Mouse (Mus musculus): ENCODE measurements around the gene Prom2. TPM values are rescaled to one million over a fixed set of nuclear protein-coding genes. Genes with fewer than 3 reads are reported as not detected.

Gene Prom2
- polyA plus RNA-seq, 1 experiment from 2014 or later: 0.53 TPM

GRCm38 (mm10) chr2:127584436-127584858, 43.2 kb upstream of the Prom2 start:
- ATAC-seq: peak; percentile 91

GRCm38 (mm10) chr2:127573322-127573721, 32.1 kb upstream of the Prom2 start:
- DNase-seq (ENCODE audit: low spot score) (no peak), ATAC-seq (no peak)
- Histone ChIP-seq H3K27me3 (replicated peaks; ENCODE audit: insufficient read depth, low read length) (no peaks in the 10 kb centered on the region), H3K4me2 (replicated peaks; ENCODE audit: low read depth, low read length) (no peak overlapping the region), H3K27ac (ENCODE audit: low read length) (no peak overlapping the region), H3K4me3 (ENCODE audit: low read depth, low read length) (no peak overlapping the region), H3K36me3 (ENCODE audit: insufficient read depth, low read length) (no peaks in the 10 kb centered on the region; the same call in 1 of the 2 replicates), H3K4me1 (ENCODE audit: insufficient read depth, low read depth, low read length) (no peaks in the 10 kb centered on the region), H3K9ac (replicated peaks; ENCODE audit: low read depth) (no peak overlapping the region), H3K9me3 (ENCODE audit: low read length) (no peaks in the 10 kb centered on the region)
- WGBS: 49% methylated on average over 1 of the region's 1 CpGs
- no peak for TF ChIP-seq CTCF (IDR thresholded peaks at IDR 0.05)
- TF ChIP-seq EP300 (IDR thresholded peaks at IDR 0.05): no peak

More at GRCm38 (mm10) chr2:127584436-127584858, 43.2 kb upstream of the Prom2 start:
- Histone ChIP-seq H3K4me1 (ENCODE audit: insufficient read depth, low read depth, low read length) (peaks cover 10% of the 10 kb centered on the region; the same call in 1 of the 2 replicates), H3K27ac (ENCODE audit: low read length) (no peak overlapping the region), H3K4me2 (replicated peaks; ENCODE audit: low read depth, low read length) (peak overlapping the region; percentile 76), H3K36me3 (ENCODE audit: insufficient read depth, low read length) (no peaks in the 10 kb centered on the region), H3K9ac (replicated peaks; ENCODE audit: low read depth) (peak overlapping the region; percentile 30), H3K9me3 (ENCODE audit: low read length) (no peaks in the 10 kb centered on the region), H3K4me3 (ENCODE audit: low read depth, low read length) (peak overlapping the region; percentile 53), H3K27me3 (replicated peaks; ENCODE audit: insufficient read depth, low read length) (no peaks in the 10 kb centered on the region)
- WGBS: under 1% methylated on average over 24 of the region's 24 CpGs
- DNase-seq (ENCODE audit: low spot score): peak; percentile 97
- TF ChIP-seq EP300 (IDR thresholded peaks at IDR 0.05): no peak
- TF ChIP-seq CTCF (IDR thresholded peaks at IDR 0.05): peak; percentile 37

- Histone ChIP-seq H3K4me1 (ENCODE audit: insufficient read depth, low read depth, low read length) (no peaks in the 10 kb centered on the region), H3K9me3 (ENCODE audit: low read length) (no peaks in the 10 kb centered on the region), H3K9ac (replicated peaks; ENCODE audit: low read depth) (no peak overlapping the region), H3K4me3 (ENCODE audit: low read depth, low read length) (no peak overlapping the region), H3K27me3 (replicated peaks; ENCODE audit: insufficient read depth, low read length) (no peaks in the 10 kb centered on the region), H3K36me3 (ENCODE audit: insufficient read depth, low read length) (no peaks in the 10 kb centered on the region), H3K4me2 (replicated peaks; ENCODE audit: low read depth, low read length) (no peak overlapping the region), H3K27ac (ENCODE audit: low read length) (no peak overlapping the region)
- DNase-seq (ENCODE audit: low spot score) (peak; percentile 85), ATAC-seq (peak; percentile 96)
- TF ChIP-seq CTCF (IDR thresholded peaks at IDR 0.05): peak; percentile 93
- no peak for TF ChIP-seq EP300 (IDR thresholded peaks at IDR 0.05)
- 17% methylated on average over 18 of the region's 18 CpGs for WGBS
These were observed 18.1 kb upstream of the Prom2 start for GRCm38 (mm10) chr2:127559070-127559966.

- H3K9ac ChIP-seq (replicated peaks; ENCODE audit: low read depth): no peak overlapping the region
- H3K4me2 ChIP-seq (replicated peaks; ENCODE audit: low read depth, low read length): no peak overlapping the region
- no peaks in the 10 kb centered on the region for H3K9me3 ChIP-seq (ENCODE audit: low read length)
- no peaks in the 10 kb centered on the region for H3K36me3 ChIP-seq (ENCODE audit: insufficient read depth, low read length)
- no peak overlapping the region for H3K4me3 ChIP-seq (ENCODE audit: low read depth, low read length)
- peak; percentile 48 for DNase-seq (ENCODE audit: low spot score)
- TF ChIP-seq CTCF (IDR thresholded peaks at IDR 0.05) (peak; percentile 63), EP300 (IDR thresholded peaks at IDR 0.05) (no peak)
- H3K27me3 ChIP-seq (replicated peaks; ENCODE audit: insufficient read depth, low read length): no peaks in the 10 kb centered on the region
- 57% methylated on average over 5 of the region's 5 CpGs for WGBS
- H3K4me1 ChIP-seq (ENCODE audit: insufficient read depth, low read depth, low read length): no peaks in the 10 kb centered on the region
- ATAC-seq: no peak
- H3K27ac ChIP-seq (ENCODE audit: low read length): no peak overlapping the region
These were observed 9.8 kb upstream of the Prom2 start for GRCm38 (mm10) chr2:127551078-127551477.

- WGBS: 74% methylated on average over 1 of the region's 1 CpGs
- Histone ChIP-seq H3K4me2 (replicated peaks; ENCODE audit: low read depth, low read length) (no peak overlapping the region), H3K27me3 (replicated peaks; ENCODE audit: insufficient read depth, low read length) (no peaks in the 10 kb centered on the region), H3K9me3 (ENCODE audit: low read length) (no peaks in the 10 kb centered on the region), H3K9ac (replicated peaks; ENCODE audit: low read depth) (no peak overlapping the region), H3K4me3 (ENCODE audit: low read depth, low read length) (no peak overlapping the region), H3K4me1 (ENCODE audit: insufficient read depth, low read depth, low read length) (no peaks in the 10 kb centered on the region), H3K36me3 (ENCODE audit: insufficient read depth, low read length) (no peaks in the 10 kb centered on the region), H3K27ac (ENCODE audit: low read length) (no peak overlapping the region)
- TF ChIP-seq EP300 (IDR thresholded peaks at IDR 0.05) (no peak), CTCF (IDR thresholded peaks at IDR 0.05) (no peak)
- DNase-seq (ENCODE audit: low spot score) (no peak), ATAC-seq (no peak)
These were observed 9.2 kb upstream of the Prom2 start for GRCm38 (mm10) chr2:127550446-127550845.

GRCm38 (mm10) chr2:127549711-127550110, 8.4 kb upstream of the Prom2 start:
- Histone ChIP-seq H3K4me1 (ENCODE audit: insufficient read depth, low read depth, low read length) (no peaks in the 10 kb centered on the region), H3K9ac (replicated peaks; ENCODE audit: low read depth) (no peak overlapping the region), H3K9me3 (ENCODE audit: low read length) (no peaks in the 10 kb centered on the region), H3K4me2 (replicated peaks; ENCODE audit: low read depth, low read length) (no peak overlapping the region), H3K27ac (ENCODE audit: low read length) (no peak overlapping the region), H3K27me3 (replicated peaks; ENCODE audit: insufficient read depth, low read length) (no peaks in the 10 kb centered on the region), H3K36me3 (ENCODE audit: insufficient read depth, low read length) (no peaks in the 10 kb centered on the region), H3K4me3 (ENCODE audit: low read depth, low read length) (no peak overlapping the region)
- no peak for DNase-seq (ENCODE audit: low spot score)
- no peak for ATAC-seq
- TF ChIP-seq EP300 (IDR thresholded peaks at IDR 0.05): no peak
